Mouse (Mus musculus) megakaryocyte, embryonic 14.5 days (primary cell): ENCODE data around the gene Lce1e.

Experiments
- FLI1 ChIP-seq: IDR thresholded peaks from 2 replicates; pipeline ENCODE4 v1.6.1; 2012; ENCODE audit warnings: low read length, inconsistent platforms, mixed read lengths
- GATA1 ChIP-seq: IDR thresholded peaks from 3 replicates; pipeline ENCODE4 v1.6.1; 2012; ENCODE audit warnings: mixed read lengths, low read length, inconsistent platforms, borderline replicate concordance

DNA sequence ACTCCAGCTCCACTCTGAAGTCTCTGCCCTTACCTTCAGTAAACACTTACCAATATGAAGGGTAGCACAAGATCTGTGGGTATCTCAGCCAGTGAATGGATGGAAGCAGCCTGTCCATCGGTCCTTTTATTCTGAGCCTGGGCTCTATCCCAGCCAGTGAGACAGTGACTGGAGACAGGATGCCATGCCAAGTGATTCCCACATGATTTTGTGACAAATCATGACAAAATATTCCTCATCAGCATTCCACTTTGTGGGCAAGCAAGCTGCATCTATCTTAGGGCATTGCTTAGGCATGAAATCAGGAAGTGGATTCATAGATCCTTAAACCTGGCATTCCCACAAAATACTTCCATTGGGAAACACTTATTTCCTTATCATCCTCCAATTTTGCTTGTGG is 43.4 kb upstream of the Lce1e start, which contains the start of gene Lce1g:
- TF ChIP-seq GATA1: no peak
- no peak for TF ChIP-seq FLI1
